Mouse (Mus musculus) layer of hippocampus, postnatal 25 days (tissue): ENCODE measurements around the gene Cdr2l. TPM values are rescaled to one million over a fixed set of nuclear protein-coding genes. Genes with fewer than 3 reads are reported as not detected.

Experiments used
- DNase-seq, 2 experiments: peaks; one replicate each; pipeline ENCODE4 v3.0.0; 2022; ENCODE audit warnings: mixed read lengths in 2 of 2, low spot score in 1 of 2; ENCODE audit errors: extremely low spot score in 1 of 2
- total RNA-seq, 2 experiments: library from RNA; stranded (reverse); gene quantifications; 2 replicates each; pipeline ENCODE4 v1.2.3; 2021

Cdr2l gene
- 10 to 100 TPM; 21.7 to 22.8 TPM for total RNA-seq

GRCm38 (mm10) chr11:115381743-115382539 is at the start of gene Cdr2l:
Gene Cdr2l, plus strand, starts transcription at chr11:115381916.
- DNase-seq, result peak; percentile 73 to 75

- no peak for DNase-seq
These were observed 47.2 kb upstream of the Cdr2l start, which contains the start of gene Otop3 for GRCm38 (mm10) chr11:115334531-115334930. Gene Otop3, plus strand, starts transcription at chr11:115334731.

GRCm38 (mm10) chr11:115335223-115335622 is 46.5 kb upstream of the Cdr2l start:
- DNase-seq, result no peak

- DNase-seq, result no peak
These were observed 45.6 kb upstream of the Cdr2l start for GRCm38 (mm10) chr11:115336115-115336514.

- no peak for DNase-seq
These were observed 44.4 kb upstream of the Cdr2l start for GRCm38 (mm10) chr11:115337350-115337749.

- no peak for DNase-seq
These were observed 43.9 kb upstream of the Cdr2l start for GRCm38 (mm10) chr11:115337826-115338225.

- DNase-seq, result no peak
These were observed 40.5 kb upstream of the Cdr2l start for GRCm38 (mm10) chr11:115341246-115341645.

GRCm38 (mm10) chr11:115341866-115342265 is 39.9 kb upstream of the Cdr2l start:
- no peak for DNase-seq

GRCm38 (mm10) chr11:115344967-115345366 is 36.7 kb upstream of the Cdr2l start:
- DNase-seq, result no peak

- DNase-seq, result no peak
These were observed 36.2 kb upstream of the Cdr2l start for GRCm38 (mm10) chr11:115345515-115345914.

GRCm38 (mm10) chr11:115348681-115349248 is 33.0 kb upstream of the Cdr2l start:
- DNase-seq, result no peak

GRCm38 (mm10) chr11:115349976-115350375 is 31.7 kb upstream of the Cdr2l start:
- DNase-seq, result no peak

- DNase-seq, result no peak
These were observed 28.3 kb upstream of the Cdr2l start for GRCm38 (mm10) chr11:115353375-115353774.

GRCm38 (mm10) chr11:115354183-115354582 is 27.5 kb upstream of the Cdr2l start:
- peak; percentile 57 to 74 for DNase-seq

- DNase-seq, result peak; percentile 51 to 81
These were observed 23.2 kb upstream of the Cdr2l start for GRCm38 (mm10) chr11:115358468-115358867.

GRCm38 (mm10) chr11:115359293-115359692 is 22.4 kb upstream of the Cdr2l start:
- DNase-seq, result no peak

- DNase-seq, result no peak
These were observed 22.0 kb upstream of the Cdr2l start for GRCm38 (mm10) chr11:115359726-115360125.

- no peak for DNase-seq
These were observed 17.6 kb upstream of the Cdr2l start for GRCm38 (mm10) chr11:115364136-115364535.

- no peak for DNase-seq
These were observed 15.5 kb upstream of the Cdr2l start for GRCm38 (mm10) chr11:115366039-115366705.

GRCm38 (mm10) chr11:115366706-115367394 is 14.9 kb upstream of the Cdr2l start:
- no peak for DNase-seq
